Mouse (Mus musculus): ENCODE data around the gene Slc6a16.
A peak's percentile ranks its signal among the peaks of the same experiment; 100 is the strongest.

Slc6a16 gene

GRCm38 (mm10) chr7:45216442-45217183 lies 24.3 kb upstream of the Slc6a16 start:
- DNase-seq = peak; percentile 75

DNA sequence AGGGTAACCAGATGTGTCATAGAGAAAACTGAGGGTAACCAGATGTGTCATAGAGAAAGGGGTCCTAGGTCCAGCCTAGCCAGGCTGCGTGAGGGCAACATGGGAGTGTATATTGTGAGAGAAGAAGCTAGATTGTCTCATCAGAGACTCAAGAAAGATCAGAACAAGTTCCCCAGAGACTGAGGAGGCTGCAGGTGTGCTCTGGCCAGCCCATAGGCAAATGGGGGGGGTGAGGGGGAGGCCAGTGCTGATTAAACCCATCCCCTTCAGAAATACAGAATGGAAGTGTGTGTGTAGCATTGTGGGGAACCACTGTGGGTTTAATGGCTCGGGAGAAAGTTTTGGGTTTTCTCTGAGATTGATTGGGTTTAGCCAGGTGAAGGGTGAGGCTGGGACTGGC lies 19.2 kb upstream of the Slc6a16 start:
- no peak for DNase-seq

DNA sequence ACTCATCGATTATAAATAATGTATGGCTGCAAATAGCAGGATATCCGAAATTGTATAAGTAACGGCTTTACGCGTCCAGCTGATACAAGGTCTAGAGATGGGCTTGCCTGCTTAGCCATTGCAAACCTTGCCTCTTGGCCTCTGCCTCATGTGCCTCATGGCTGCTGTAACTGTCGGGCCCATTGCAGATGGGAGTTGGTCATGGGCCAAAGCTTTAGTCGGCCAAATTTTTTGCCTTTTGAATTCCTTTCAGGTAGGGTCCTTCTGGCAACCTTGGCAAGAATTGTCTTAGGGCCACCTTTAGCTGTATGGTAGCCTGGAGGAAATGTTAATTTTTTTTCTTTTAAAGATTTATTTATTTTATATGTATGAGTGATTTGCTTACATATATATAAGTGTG lies 16.1 kb upstream of the Slc6a16 start:
- DNase-seq = no peak

- no peak for DNase-seq
Observed at GRCm38 (mm10) chr7:45226421-45226820, 14.5 kb upstream of the Slc6a16 start.

DNA sequence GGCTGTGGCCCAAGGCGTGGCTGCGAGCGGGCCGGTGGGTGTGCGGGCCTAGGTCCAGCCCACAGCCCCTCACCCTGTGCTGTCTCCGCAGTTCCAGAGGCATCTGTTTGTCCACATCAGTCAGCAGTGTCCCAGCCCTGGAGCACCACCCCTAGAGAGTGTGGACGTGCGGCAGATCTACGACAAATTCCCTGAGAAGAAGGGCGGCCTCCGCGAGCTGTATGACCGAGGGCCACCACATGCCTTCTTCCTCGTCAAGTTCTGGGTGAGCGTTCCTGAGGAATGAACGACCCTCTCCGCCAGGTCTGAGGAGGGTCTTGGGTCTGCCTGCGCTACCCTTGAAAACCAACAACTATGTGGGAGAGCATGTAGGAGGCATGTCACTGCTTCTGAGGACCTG lies 12.3 kb upstream of the Slc6a16 start:
- DNase-seq = no peak

DNA sequence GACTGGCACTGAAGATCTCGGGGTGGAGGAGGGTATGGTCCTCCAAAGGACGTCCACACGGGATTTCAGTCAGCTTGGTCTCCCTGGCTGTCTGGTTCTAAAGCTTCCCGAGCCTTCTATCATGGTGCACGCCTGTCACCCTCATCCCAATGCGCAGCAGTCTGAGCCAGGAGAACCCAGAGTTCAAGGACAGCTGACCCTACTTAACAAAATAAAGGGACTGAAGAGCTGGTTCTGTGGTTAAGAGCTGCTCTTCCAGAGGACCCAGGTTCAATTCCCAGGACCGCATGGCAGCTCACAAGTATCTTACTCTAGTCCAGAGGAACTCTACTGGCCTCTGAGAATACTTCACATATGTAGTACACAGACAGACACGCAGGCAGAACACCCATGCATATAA lies 11.8 kb upstream of the Slc6a16 start:
- DNase-seq = no peak

DNA sequence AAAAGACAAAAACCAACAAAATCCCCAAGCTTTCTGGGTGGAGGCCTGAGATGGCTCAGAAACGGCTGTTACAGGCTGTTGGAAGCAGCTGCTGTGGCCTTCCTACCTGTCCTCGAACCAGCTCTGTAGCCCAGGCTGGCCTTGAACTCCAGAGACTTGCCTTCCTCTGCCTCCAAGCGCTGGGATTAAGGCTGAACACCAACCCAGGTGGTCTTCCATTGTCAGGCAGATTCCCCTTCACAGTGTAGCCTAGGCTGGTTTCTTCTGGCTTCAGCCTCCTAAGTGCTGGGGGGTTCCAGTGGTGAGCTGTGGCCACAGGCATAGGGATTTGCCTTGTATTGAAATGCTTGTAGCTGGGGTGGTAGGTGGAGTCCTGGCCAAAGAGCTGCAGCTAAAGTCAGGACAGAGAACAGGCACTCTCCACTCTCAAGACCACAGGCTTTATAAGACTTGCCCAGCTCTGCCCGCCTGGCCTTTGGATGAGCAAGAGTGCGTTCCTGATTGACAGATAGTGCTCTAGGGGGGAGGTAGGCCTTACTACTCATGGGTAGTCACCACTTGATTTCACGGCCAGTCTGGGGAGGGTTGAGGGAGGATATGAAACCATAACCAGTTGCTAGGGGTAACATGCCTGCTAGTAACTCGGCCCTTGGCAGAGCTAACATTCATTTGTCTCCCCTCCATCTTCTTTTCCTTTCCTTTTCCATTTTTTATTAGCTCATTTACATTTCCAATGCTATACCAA lies 11.3 kb upstream of the Slc6a16 start:
- DNase-seq = no peak

GRCm38 (mm10) chr7:45231192-45231591 lies 9.7 kb upstream of the Slc6a16 start:
- DNase-seq = no peak

DNA sequence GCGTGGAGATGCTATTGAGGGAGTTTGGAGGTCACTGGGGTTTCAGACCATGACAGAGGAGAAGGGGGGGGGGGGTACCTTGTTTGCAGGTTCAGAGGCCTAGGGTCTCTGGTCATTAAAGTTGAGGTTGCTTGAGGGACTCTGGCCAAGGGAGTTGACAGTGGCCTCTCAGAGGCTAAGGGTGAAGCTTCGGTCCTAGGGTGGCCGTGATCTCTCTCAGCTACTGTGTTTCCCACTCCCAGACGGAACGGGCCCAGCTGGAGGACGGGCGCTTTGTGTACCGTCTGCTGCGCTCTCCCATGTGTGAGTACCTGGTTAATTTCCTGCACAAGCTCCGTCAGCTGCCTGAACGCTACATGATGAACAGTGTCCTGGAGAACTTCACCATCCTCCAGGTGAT lies 8.9 kb upstream of the Slc6a16 start:
- DNase-seq = no peak

DNA sequence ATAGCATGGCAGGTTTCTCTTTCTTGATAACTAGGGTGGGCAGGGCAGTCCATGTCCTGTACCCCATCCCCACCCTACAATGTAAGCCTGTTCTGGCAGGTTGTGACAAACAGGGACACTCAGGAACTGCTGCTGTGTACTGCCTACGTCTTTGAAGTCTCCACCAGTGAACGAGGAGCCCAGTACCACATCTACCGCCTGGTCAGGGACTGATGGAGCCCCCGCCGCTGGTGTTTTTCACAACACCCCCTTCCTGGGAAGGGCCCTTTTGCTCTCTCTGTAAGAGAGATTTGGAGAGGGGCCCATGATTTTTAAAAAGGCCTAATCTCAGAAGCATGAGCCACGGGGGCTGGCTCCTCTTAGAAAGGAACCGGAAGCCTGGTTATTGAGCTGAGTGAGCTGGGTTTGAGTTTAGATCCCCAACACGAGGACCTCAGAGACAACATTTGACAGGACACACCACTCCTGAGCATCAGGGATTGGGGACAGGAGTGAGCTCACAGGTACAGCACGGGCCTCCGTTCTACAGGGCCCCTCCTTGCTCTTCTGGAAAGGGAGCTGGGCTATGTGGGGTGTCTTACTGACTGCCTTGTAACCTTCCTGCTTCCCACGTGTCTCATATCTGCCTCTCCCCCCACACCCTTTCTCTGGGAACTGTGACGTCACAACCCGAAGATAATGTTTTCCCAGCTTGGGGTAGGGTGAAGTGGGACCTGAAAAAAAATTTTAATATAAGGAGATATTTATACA lies 8.0 kb upstream of the Slc6a16 start:
- DNase-seq = no peak

- no peak for DNase-seq
Observed at GRCm38 (mm10) chr7:45233580-45234332, 7.1 kb upstream of the Slc6a16 start.

- peak; percentile 40 for DNase-seq
Observed at GRCm38 (mm10) chr7:45234333-45234841, 6.5 kb upstream of the Slc6a16 start.

- peak; percentile 43 for DNase-seq
Observed at GRCm38 (mm10) chr7:45234922-45235571, 5.8 kb upstream of the Slc6a16 start.

DNA sequence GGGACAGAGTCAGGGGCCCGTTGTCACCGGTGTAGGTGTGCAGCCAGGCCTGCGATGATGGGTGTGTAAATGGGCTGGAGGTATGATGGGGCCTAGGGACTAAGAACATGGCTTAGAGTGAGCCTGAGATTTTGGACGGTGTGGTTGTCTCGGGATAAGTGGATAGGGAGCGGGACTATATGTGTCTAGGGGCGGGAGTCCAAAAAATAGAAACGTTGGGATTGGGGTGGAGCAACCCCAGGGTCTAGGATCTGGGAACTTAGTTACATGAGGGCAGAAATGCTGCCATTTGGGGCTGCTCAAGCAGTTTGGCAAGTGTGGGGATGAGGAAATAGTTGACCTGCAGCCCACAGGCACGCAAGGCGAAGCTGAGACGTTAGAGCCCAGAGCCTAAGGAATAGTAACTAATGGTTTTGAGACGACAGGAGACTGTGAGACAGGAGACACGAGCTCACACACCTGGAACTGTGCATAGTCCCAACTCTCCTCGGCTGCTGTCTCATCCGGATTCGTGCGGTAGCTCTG lies 5.2 kb upstream of the Slc6a16 start:
- DNase-seq = no peak

DNA sequence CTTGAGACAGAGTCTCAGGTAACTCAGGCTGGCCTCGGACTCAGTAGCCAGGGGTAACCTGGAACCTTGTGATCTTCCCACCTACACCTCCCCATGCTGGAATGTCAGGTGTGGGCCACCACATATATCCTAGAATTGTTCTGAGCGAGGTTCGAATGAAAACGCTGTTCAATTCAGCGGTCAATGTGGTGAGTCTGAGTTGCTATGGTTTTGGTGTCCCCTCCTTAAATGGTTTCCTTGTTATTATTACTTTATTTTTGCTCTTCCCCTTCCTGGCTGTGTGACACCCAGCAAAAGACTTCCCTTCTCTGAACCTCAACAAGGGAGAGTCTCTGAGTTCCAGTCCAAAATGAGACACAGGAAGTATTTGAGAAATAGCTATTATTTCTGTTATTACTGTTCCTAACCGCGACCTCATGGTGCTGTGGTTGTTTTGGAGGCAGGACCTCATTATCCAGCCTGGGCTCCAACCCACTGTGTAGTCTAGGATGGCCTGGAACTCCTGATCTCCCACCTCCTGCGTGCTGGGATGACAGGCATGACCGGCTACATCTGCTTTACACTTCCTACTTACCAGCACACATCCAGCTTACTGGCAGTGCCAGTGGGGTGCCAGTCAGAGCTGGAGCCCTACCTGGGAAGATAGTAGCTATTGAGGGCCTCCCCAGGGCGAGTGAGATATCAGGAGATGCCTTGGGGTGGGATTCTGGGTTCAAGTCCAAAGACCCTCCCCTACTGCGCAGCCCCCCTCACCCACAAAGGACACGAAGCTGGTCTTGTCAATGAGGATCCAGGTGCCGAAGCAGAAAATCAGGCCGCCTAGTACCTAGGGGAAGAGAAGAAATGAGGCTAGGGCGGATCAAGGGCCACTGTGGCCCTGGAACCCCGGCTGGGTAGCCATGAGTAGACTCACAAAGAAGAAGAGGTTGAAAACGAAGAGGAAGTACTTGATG lies 2.9 kb upstream of the Slc6a16 start:
- no peak for DNase-seq

- DNase-seq = peak; percentile 68
Observed at GRCm38 (mm10) chr7:45238723-45239496, 2.0 kb upstream of the Slc6a16 start, which contains the start of gene Cd37. Cd37 (minus strand) TSS chr7:45239115.

DNA sequence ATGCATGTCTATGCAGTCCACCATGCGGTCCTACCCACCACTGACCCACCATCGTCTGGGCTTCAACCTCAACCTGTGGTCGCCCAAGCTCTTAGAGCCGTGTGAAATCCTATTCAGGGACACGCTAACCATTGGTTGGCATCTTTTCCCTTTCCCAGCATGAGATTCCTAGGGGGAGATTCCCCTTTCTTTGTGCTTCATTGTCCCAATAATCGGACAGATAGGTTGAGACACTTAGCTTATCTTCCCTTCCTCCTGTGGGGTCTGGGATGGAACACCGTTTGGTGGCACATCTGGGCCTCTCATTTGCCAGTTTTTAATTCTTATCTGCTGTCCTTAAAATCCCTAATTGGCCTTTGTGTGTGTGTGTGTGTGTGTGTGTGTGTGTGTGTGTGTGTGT lies 776 bp upstream of the Slc6a16 start:
- DNase-seq = no peak

DNA sequence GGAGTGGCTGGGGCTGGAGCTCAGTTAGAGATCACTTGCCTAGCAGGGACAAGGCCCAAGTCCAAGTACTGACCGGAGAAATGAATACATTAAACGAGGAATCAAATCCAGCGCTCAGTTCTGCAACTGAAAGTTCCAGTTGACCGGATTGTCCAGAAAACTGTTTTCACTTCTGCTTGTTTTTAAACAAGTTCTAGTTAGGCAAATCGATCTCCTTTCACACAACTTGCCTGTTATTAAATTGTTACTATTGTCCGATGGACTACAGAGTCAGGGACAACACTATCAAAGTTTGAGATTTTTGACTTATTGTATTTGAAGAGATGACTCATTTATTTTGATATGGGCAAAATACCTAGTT lies 484 bp downstream of the Slc6a16 start:
- no peak for DNase-seq

- DNase-seq = no peak
Observed at GRCm38 (mm10) chr7:45247666-45248065, 6.8 kb downstream of the Slc6a16 start.

GRCm38 (mm10) chr7:45253806-45254205 lies 12.9 kb downstream of the Slc6a16 start:
- DNase-seq = no peak
